Mouse (Mus musculus): ENCODE data around the gene Il1b.

- TF ChIP-seq CTCF (conservative IDR thresholded peaks at IDR 0.05; ENCODE audit: insufficient read depth, insufficient read length, low read depth, low read length) (no peak), POLR2A (IDR thresholded peaks at IDR 0.05; ENCODE audit: low read depth, low read length) (no peak)
Measured at GRCm38 (mm10) chr2:129406508-129406907, 35.6 kb upstream of the Il1b start.

Measured in kidney, adult 2 months (tissue).